Mouse (Mus musculus) spleen, embryonic (tissue): ENCODE data around the gene Krcc1.

ENCODE experiments used
- CTCF ChIA-PET: fragments of 350-600 bp; sonication (Branson Sonifier 250); formaldehyde crosslinking; loops from one replicate; lab custom pipeline; 2022; lab: Charles Lee

The Krcc1 gene

GRCm38 (mm10) chr6:71271389-71272315 is at the start of gene Krcc1:
Krcc1 (plus strand) TSS chr6:71271677.
- CTCF ChIA-PET = no interaction called here

GRCm38 (mm10) chr6:71224184-71224943 is 47.1 kb upstream of the Krcc1 start:
- CTCF ChIA-PET = no interaction called here

- CTCF ChIA-PET = no interaction called here
Measured at GRCm38 (mm10) chr6:71226544-71226943, 44.9 kb upstream of the Krcc1 start.

- CTCF ChIA-PET = no interaction called here
Measured at GRCm38 (mm10) chr6:71227157-71227770, 44.2 kb upstream of the Krcc1 start.

GRCm38 (mm10) chr6:71235121-71235520 is 36.4 kb upstream of the Krcc1 start:
- CTCF ChIA-PET = no interaction called here

- CTCF ChIA-PET = no interaction called here
Measured at GRCm38 (mm10) chr6:71235944-71236343, 35.5 kb upstream of the Krcc1 start.

GRCm38 (mm10) chr6:71236506-71236905 is 35.0 kb upstream of the Krcc1 start:
- CTCF ChIA-PET = no interaction called here

GRCm38 (mm10) chr6:71237031-71237431 is 34.4 kb upstream of the Krcc1 start:
- CTCF ChIA-PET = no interaction called here

- CTCF ChIA-PET = no interaction called here
Measured at GRCm38 (mm10) chr6:71239069-71239750, 32.3 kb upstream of the Krcc1 start.

- CTCF ChIA-PET = no interaction called here
Measured at GRCm38 (mm10) chr6:71240831-71241230, 30.6 kb upstream of the Krcc1 start.

- CTCF ChIA-PET = no interaction called here
Measured at GRCm38 (mm10) chr6:71242811-71243210, 28.7 kb upstream of the Krcc1 start.

- CTCF ChIA-PET = no interaction called here
Measured at GRCm38 (mm10) chr6:71243258-71243657, 28.2 kb upstream of the Krcc1 start.

GRCm38 (mm10) chr6:71248420-71248819 is 23.1 kb upstream of the Krcc1 start:
- CTCF ChIA-PET = no interaction called here

GRCm38 (mm10) chr6:71249615-71250014 is 21.9 kb upstream of the Krcc1 start:
- CTCF ChIA-PET = no interaction called here

- CTCF ChIA-PET = no interaction called here
Measured at GRCm38 (mm10) chr6:71250951-71251350, 20.5 kb upstream of the Krcc1 start.

GRCm38 (mm10) chr6:71254456-71254855 is 17.0 kb upstream of the Krcc1 start:
- CTCF ChIA-PET = interaction anchor here (0.7 kb wide), 1 partner anchor 1588 kb away, joined by 6 read pairs; no protein-coding TSS in a partner anchor

- CTCF ChIA-PET = interaction anchor here (0.7 kb wide), 1 partner anchor 48 kb away, joined by 9 read pairs; no protein-coding TSS in a partner anchor
Measured at GRCm38 (mm10) chr6:71256166-71256565, 15.3 kb upstream of the Krcc1 start.

- CTCF ChIA-PET = no interaction called here
Measured at GRCm38 (mm10) chr6:71257375-71257774, 14.1 kb upstream of the Krcc1 start.

GRCm38 (mm10) chr6:71258562-71258961 is 12.9 kb upstream of the Krcc1 start:
- CTCF ChIA-PET = no interaction called here

GRCm38 (mm10) chr6:71259166-71259565 is 12.3 kb upstream of the Krcc1 start:
- CTCF ChIA-PET = no interaction called here

- CTCF ChIA-PET = no interaction called here
Measured at GRCm38 (mm10) chr6:71260051-71260640, 11.3 kb upstream of the Krcc1 start.
